Mouse (Mus musculus): Measurements from ENCODE around the gene Cttnbp2nl. TPM values are rescaled to one million over a fixed set of nuclear protein-coding genes. Genes with fewer than 3 reads are reported as not detected.

The Cttnbp2nl gene
- polyA plus RNA-seq, 1 experiment from 2014 or later, result 40.1 TPM

DNA sequence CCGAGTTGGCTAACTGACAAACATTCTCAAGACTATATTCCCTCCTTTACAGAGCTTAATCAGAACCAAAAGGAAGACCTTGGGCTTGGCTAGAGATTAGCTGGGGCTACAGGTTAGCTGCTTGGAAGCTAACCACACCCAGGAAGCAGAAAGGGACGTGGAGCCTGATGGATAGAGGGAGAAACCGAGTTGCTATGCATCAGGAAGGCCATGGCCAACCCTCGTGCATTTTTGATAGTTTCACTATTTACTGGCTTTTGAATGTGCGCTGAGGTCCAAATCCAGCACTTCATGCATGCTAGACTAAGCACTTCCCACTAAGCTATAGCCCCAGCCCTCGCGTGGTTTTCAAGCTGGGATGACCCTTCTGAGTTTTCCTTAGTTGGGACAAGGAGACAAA is 57.2 kb downstream of the Cttnbp2nl start:
- peaks cover 74% of the 10 kb centered on the region for H3K4me1 ChIP-seq (replicated peaks)

DNA sequence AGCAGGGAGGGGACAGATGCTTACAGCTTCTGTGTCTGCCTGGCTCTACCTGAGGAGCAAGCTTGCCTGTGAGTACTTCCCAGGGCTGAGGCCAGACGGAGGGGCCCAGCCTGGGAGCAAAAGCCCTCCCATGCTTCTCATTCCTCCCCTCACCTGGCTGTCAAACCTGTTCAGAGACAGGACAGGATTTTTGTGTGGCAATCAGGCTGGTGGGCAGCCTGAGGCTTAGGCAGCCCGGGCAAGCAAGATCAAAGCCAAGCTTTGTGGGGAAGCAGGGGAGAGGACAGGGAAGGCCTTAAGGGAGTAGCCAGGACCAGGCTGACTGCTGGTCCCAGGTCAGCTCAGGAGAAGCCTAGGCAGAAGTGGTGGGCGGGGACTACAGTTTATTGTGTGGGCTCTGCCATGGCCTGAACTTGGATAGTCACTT is 58.5 kb downstream of the Cttnbp2nl start:
- Histone ChIP-seq H3K9ac (no peak overlapping the region), H3K4me1 (replicated peaks) (peaks cover 62% of the 10 kb centered on the region), H3K36me3 (no peaks in the 10 kb centered on the region), H3K4me3 (no peak overlapping the region), H3K27ac (ENCODE audit: poor library complexity, severe bottlenecking) (peak overlapping the region; percentile 70), H3K9me3 (replicated peaks) (no peaks in the 10 kb centered on the region), H3K27me3 (replicated peaks) (no peaks in the 10 kb centered on the region), H3K4me2 (no peak overlapping the region)
- WGBS, result 45% methylated on average over 3 of the region's 3 CpGs
- ATAC-seq (ENCODE audit: insufficient number of reproducible peaks, low FRiP score), result no peak

More for the DNA sequence above, 57.2 kb downstream of the Cttnbp2nl start:
- no peak for ATAC-seq (ENCODE audit: insufficient number of reproducible peaks, low FRiP score)
- H3K4me3 ChIP-seq, result no peak overlapping the region
- no peaks in the 10 kb centered on the region for H3K36me3 ChIP-seq
- H3K9ac ChIP-seq, result no peak overlapping the region
- no peak overlapping the region for H3K27ac ChIP-seq (ENCODE audit: poor library complexity, severe bottlenecking)
- no peaks in the 10 kb centered on the region for H3K27me3 ChIP-seq (replicated peaks)
- H3K9me3 ChIP-seq (replicated peaks), result no peaks in the 10 kb centered on the region
- H3K4me2 ChIP-seq, result no peak overlapping the region
- 75% methylated on average over 7 of the region's 7 CpGs for WGBS

DNA sequence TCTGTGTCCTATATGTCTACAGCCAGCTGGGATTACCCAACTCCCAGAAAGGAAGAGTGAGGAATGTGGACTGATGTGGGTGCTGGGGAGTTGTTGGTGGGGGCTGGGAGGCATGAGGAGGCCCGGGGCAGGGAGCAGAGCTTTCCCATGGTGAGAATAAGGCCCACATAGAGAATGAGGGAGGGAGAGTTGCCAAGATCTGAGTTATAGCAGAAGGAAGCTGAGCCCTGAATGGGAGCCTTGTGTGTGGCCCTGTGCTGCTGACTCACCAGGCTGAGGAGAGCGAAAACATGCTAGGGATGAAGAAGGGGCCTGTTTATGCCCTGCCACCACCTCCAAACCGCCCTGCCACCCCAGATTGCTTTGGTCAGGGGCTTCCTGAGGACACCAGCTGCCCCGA is 59.1 kb downstream of the Cttnbp2nl start:
- peak; percentile 16; the same call in 1 of the 2 replicates for ATAC-seq (ENCODE audit: insufficient number of reproducible peaks, low FRiP score)
- peaks cover 55% of the 10 kb centered on the region for H3K4me1 ChIP-seq (replicated peaks)
- peak overlapping the region; percentile 5; the same call in 1 of the 2 replicates for H3K4me2 ChIP-seq
- peak overlapping the region; percentile 70 for H3K27ac ChIP-seq (ENCODE audit: poor library complexity, severe bottlenecking)
- H3K9ac ChIP-seq, result peak overlapping the region; percentile 39
- H3K27me3 ChIP-seq (replicated peaks), result no peaks in the 10 kb centered on the region
- no peak overlapping the region for H3K4me3 ChIP-seq
- H3K36me3 ChIP-seq, result no peaks in the 10 kb centered on the region
- no peaks in the 10 kb centered on the region for H3K9me3 ChIP-seq (replicated peaks)
- 28% methylated on average over 4 of the region's 4 CpGs for WGBS

DNA sequence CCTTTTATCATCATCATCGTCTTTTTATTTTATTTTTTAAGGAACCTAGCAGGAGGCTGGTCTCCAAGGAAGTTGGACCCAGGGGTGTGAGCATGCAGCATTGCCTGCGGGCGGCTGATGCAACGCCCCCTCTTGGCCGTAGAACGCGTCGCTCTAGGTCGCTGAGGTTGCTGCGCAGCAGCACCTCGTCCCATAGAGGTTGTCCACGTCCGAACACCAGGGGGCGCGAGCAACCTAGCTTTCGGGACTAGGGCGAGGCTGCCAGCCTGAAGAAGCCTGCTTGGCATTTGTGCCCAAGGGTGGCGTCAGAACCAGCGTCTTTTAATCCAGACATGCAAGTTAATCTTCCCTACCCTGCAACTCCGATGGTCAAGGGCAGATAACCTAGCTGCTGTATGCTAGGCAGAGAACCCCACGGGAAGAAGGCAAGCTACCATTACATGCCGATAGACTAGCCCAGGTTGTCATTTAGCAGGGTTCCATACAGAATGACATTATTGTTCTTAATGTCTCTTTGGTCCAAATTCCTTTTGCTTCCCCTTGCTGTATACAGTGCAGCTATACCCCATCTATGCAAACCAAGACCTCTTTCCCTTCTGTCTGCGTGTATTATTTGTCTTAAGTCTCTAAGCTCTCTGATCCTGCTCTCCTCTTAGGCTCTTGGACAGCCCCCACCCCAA is 60.1 kb downstream of the Cttnbp2nl start:
- H3K4me3 ChIP-seq, result 0 out of 2 replicates have a peak overlapping the region, but pooled peaks have one; percentile 6
- ATAC-seq (ENCODE audit: insufficient number of reproducible peaks, low FRiP score), result peak; percentile 66

DNA sequence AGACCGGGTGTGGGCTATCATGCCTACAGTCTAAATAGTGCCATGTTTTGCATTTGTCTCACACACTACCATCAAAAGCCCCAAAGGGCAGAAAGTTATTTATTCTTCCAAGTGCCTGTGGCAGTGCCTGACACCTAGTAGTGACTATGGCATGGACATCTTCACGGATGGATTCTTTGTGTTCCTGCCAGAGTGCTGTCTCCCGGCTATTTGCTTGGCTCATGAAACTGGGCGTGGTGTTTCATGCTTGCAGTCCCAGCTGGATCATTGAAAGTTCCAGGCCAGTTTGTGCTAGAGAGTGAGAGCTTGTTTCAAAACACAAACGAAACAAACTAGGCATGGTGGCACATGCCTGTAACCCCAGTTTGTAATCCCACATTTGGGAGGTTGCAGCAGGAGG is 61.2 kb downstream of the Cttnbp2nl start:
- no peak for ATAC-seq (ENCODE audit: insufficient number of reproducible peaks, low FRiP score)
- Histone ChIP-seq H3K9ac (no peak overlapping the region), H3K27me3 (replicated peaks) (no peaks in the 10 kb centered on the region), H3K4me2 (no peak overlapping the region), H3K4me1 (replicated peaks) (peaks cover 35% of the 10 kb centered on the region), H3K36me3 (no peaks in the 10 kb centered on the region), H3K27ac (ENCODE audit: poor library complexity, severe bottlenecking) (no peak overlapping the region), H3K9me3 (replicated peaks) (no peaks in the 10 kb centered on the region), H3K4me3 (no peak overlapping the region)
- WGBS, result 73% methylated on average over 5 of the region's 5 CpGs

More for the DNA sequence above, 60.1 kb downstream of the Cttnbp2nl start:
- no peaks in the 10 kb centered on the region for H3K36me3 ChIP-seq
- no peaks in the 10 kb centered on the region for H3K27me3 ChIP-seq (replicated peaks)
- H3K9ac ChIP-seq, result no peak overlapping the region
- 10% methylated on average over 23 of the region's 23 CpGs for WGBS
- no peak overlapping the region for H3K27ac ChIP-seq (ENCODE audit: poor library complexity, severe bottlenecking)
- peak overlapping the region; percentile 55 for H3K4me2 ChIP-seq
- peaks cover 46% of the 10 kb centered on the region for H3K4me1 ChIP-seq (replicated peaks)
- H3K9me3 ChIP-seq (replicated peaks), result no peaks in the 10 kb centered on the region

DNA sequence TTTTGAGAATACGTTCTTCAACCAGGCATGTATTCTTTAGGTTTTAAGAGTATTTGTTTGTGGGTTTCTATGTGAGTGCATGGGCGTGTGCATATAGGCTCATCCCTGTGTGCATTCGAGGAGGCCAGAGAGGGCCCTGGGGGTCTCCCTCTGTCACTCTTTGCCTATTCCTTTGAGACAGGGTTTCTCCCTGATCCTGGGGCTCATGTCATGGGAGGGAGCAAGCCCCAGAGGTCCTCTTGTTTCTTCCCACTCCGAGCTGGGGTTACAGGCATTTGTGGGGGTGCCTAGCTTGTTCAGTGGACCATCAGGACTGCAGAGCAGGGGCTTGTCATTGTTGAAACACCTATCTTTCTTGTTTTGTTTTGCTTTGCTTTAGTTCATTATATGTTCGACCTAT is 65.1 kb downstream of the Cttnbp2nl start:
- Histone ChIP-seq H3K9ac (no peak overlapping the region), H3K4me3 (no peak overlapping the region), H3K4me1 (replicated peaks) (peaks cover 4% of the 10 kb centered on the region), H3K27me3 (replicated peaks) (no peaks in the 10 kb centered on the region), H3K27ac (ENCODE audit: poor library complexity, severe bottlenecking) (no peak overlapping the region), H3K9me3 (replicated peaks) (no peaks in the 10 kb centered on the region), H3K4me2 (no peak overlapping the region), H3K36me3 (no peaks in the 10 kb centered on the region)
- no peak for ATAC-seq (ENCODE audit: insufficient number of reproducible peaks, low FRiP score)
- WGBS, result 75% methylated on average over 5 of the region's 5 CpGs

DNA sequence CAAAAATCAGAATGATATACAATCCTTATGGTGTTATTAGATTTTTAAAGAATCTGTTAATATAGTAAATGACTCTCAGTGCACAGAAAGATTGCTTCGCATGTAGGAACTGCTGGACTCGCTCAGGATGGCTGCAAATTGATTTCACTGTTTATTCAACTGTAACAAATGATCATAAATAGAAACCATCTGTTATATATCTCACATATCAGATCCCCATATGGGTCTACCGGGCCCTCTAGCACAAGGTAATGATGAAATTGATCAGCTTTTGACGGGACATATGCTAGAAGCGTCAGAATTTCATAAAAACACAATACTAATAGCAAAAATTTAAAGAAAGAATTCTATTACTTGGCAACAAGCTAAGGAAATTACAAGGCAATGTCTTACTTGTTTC is 73.2 kb downstream of the Cttnbp2nl start:
- Histone ChIP-seq H3K4me3 (no peak overlapping the region), H3K36me3 (no peaks in the 10 kb centered on the region), H3K4me1 (replicated peaks) (no peaks in the 10 kb centered on the region), H3K9ac (no peak overlapping the region), H3K27me3 (replicated peaks) (no peaks in the 10 kb centered on the region), H3K27ac (ENCODE audit: poor library complexity, severe bottlenecking) (no peak overlapping the region), H3K9me3 (replicated peaks) (no peaks in the 10 kb centered on the region), H3K4me2 (no peak overlapping the region)
- 82% methylated on average over 5 of the region's 5 CpGs for WGBS
- no peak for ATAC-seq (ENCODE audit: insufficient number of reproducible peaks, low FRiP score)

DNA sequence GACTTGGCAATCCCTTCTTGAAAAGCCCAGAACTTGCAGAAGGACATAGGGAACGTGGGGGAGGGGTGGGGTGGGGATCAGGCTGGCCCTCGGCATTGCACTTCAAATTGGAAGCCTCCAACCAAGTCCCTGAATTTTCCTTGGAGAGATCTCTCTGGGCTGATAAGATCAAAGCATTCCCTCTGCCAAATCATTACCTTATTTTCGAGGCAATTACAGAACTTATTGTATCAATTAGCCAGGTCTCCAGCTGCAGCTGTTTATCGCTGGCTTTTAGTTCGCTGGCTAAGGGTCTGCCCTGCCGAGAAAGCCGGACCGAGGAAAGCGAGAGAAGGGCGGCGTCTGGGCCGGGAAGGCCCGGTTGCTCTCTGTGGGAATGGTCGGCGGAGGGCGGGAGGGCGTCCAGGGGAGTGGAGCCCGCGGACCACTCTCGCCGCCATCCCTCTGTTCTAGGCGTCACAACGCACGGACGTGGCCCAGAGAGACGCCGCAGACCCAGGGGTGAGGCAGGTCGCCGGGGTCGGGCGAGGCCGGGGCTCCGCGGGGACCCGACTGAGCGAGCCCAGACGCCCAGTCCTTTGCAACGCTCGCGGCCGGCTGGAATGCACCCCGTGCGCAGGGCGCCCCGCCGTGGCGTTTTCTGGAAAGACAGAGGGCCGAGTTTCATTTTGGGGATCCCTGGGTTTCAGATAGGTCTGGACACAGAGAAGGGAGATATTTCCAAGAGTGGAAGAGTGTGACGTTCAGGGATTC is 85.2 kb downstream of the Cttnbp2nl start:
- Histone ChIP-seq H3K27ac (ENCODE audit: poor library complexity, severe bottlenecking) (peak overlapping the region; percentile 39), H3K4me3 (peak overlapping the region; percentile 62), H3K9ac (peak overlapping the region; percentile 85), H3K9me3 (replicated peaks) (peaks cover 3% of the 10 kb centered on the region; the same call in 1 of the 2 replicates), H3K4me2 (peak overlapping the region; percentile 79), H3K4me1 (replicated peaks) (peaks cover 35% of the 10 kb centered on the region), H3K36me3 (no peaks in the 10 kb centered on the region), H3K27me3 (replicated peaks) (peaks cover 10% of the 10 kb centered on the region)
- ATAC-seq (ENCODE audit: insufficient number of reproducible peaks, low FRiP score), result peak; percentile 59
- 1% methylated on average over 49 of the region's 49 CpGs for WGBS

DNA sequence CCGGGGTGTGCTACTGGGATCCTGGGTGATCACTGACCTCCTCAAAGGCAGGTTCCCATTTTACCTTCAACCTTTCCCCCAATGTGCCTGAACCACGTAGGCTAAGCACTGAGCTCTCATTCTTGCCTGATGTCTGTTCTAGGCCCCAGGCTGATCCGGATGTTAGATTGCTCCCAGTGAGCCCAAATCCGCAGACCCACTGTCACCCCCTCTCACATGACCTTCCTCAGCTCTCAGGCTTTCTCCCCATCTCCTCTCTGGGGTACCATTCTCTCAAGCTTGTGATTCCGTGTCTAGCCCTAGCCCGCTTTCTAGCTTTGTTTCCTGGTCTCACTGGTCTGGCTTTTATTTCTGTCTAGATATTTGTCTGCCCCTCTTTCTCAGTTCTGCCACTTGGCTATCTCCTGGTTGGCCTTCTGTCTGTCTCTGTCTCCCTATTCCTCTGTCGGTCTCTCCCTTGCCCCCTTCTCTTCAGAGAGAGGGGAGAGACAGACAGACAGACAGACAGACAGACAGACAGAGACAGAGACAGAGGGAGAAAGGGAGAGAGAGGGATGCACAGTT is 86.9 kb downstream of the Cttnbp2nl start:
- no peak for ATAC-seq (ENCODE audit: insufficient number of reproducible peaks, low FRiP score)
- Histone ChIP-seq H3K9ac (no peak overlapping the region), H3K36me3 (no peaks in the 10 kb centered on the region), H3K27ac (ENCODE audit: poor library complexity, severe bottlenecking) (no peak overlapping the region), H3K4me1 (replicated peaks) (peaks cover 51% of the 10 kb centered on the region), H3K27me3 (replicated peaks) (peaks cover 27% of the 10 kb centered on the region), H3K4me2 (no peak overlapping the region), H3K4me3 (no peak overlapping the region), H3K9me3 (replicated peaks) (peaks cover 3% of the 10 kb centered on the region; the same call in 1 of the 2 replicates)
- 76% methylated on average over 7 of the region's 7 CpGs for WGBS

DNA sequence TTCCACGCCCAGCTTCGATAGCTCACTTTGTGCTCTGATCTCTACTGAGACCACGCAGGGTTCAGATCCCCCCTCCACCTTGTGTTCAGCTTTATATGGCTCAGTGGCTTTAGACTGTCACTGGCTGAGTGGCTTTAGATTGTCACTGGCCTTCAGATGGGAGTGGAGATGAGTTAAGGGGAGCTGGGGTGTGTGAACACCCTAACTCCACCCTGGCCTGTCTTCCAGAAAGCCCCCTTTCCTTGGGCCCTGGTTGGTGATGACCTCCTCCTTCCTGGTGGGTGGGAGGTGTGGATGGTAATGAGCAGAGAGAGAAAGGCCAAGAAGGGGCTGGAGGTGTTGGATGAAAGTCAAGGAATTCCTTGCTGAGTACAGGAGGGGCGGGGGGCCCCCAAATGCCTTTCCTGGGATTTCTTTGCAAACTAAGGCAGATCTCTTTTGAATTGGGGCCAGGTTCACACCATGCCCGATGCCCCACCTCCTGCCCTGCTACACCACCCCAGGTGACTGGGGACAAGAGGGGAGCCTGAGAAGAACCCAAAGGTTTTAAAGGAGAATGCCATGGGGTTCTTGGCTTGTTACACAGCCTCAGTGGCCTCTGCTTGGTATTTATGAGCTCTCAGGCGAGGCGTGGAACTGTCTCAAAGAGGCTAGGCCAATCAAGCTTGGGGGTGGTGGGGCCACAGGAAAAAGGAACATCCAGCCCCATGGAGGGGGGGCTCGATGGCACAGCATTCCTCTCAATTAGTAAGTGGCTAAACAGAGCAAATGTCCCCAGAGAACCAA is 87.7 kb downstream of the Cttnbp2nl start:
- peaks cover 58% of the 10 kb centered on the region for H3K4me1 ChIP-seq (replicated peaks)
- H3K27me3 ChIP-seq (replicated peaks), result peaks cover 35% of the 10 kb centered on the region
- H3K27ac ChIP-seq (ENCODE audit: poor library complexity, severe bottlenecking), result no peak overlapping the region
- WGBS, result 64% methylated on average over 8 of the region's 8 CpGs
- no peak overlapping the region for H3K9ac ChIP-seq
- no peak for ATAC-seq (ENCODE audit: insufficient number of reproducible peaks, low FRiP score)
- no peaks in the 10 kb centered on the region for H3K36me3 ChIP-seq
- no peaks in the 10 kb centered on the region for H3K9me3 ChIP-seq (replicated peaks)
- no peak overlapping the region for H3K4me2 ChIP-seq
- H3K4me3 ChIP-seq, result no peak overlapping the region
